Mouse (Mus musculus): ENCODE results near the gene Pias1. TPM values are rescaled to one million over a fixed set of nuclear protein-coding genes. Genes with fewer than 3 reads are reported as not detected.
A peak's percentile ranks its signal among the peaks of the same experiment; 100 is the strongest.

The Pias1 gene
- polyA plus RNA-seq, 1 experiment from 2014 or later, result 65.4 TPM

GRCm38 (mm10) chr9:62857216-62857615 is 130.5 kb downstream of the Pias1 start:
- DNase-seq, result no peak
- 86% methylated on average over 9 of the region's 9 CpGs for WGBS
- Histone ChIP-seq H3K27me3 (ENCODE audit: control insufficient read depth, insufficient read depth, low read length) (no peaks in the 10 kb centered on the region), H3K4me3 (replicated peaks; ENCODE audit: low read depth, low read length) (no peak overlapping the region), H3K27ac (replicated peaks; ENCODE audit: low read depth, low read length) (no peak overlapping the region), H3K9me3 (ENCODE audit: control insufficient read depth, low read length) (no peaks in the 10 kb centered on the region), H3K4me2 (ENCODE audit: low read length) (no peak overlapping the region), H3K9ac (replicated peaks; ENCODE audit: low read length) (no peak overlapping the region), H3K4me1 (ENCODE audit: control insufficient read depth, insufficient read depth, low read length) (peaks cover 4% of the 10 kb centered on the region), H3K36me3 (ENCODE audit: control insufficient read depth, insufficient read depth, low read length) (no peaks in the 10 kb centered on the region)
- ATAC-seq (ENCODE audit: low FRiP score, low TSS enrichment), result no peak

- Histone ChIP-seq H3K4me2 (ENCODE audit: low read length) (no peak overlapping the region), H3K4me1 (ENCODE audit: control insufficient read depth, insufficient read depth, low read length) (peaks cover 4% of the 10 kb centered on the region), H3K9ac (replicated peaks; ENCODE audit: low read length) (no peak overlapping the region), H3K4me3 (replicated peaks; ENCODE audit: low read depth, low read length) (no peak overlapping the region), H3K27ac (replicated peaks; ENCODE audit: low read depth, low read length) (no peak overlapping the region), H3K9me3 (ENCODE audit: control insufficient read depth, low read length) (no peaks in the 10 kb centered on the region), H3K27me3 (ENCODE audit: control insufficient read depth, insufficient read depth, low read length) (no peaks in the 10 kb centered on the region), H3K36me3 (ENCODE audit: control insufficient read depth, insufficient read depth, low read length) (no peaks in the 10 kb centered on the region)
- ATAC-seq (ENCODE audit: low FRiP score, low TSS enrichment) (no peak), DNase-seq (no peak)
- WGBS, result 62% methylated on average over 4 of the region's 4 CpGs
These were observed 133.2 kb downstream of the Pias1 start for GRCm38 (mm10) chr9:62854483-62854882.

- Histone ChIP-seq H3K4me1 (ENCODE audit: control insufficient read depth, insufficient read depth, low read length) (no peaks in the 10 kb centered on the region), H3K36me3 (ENCODE audit: control insufficient read depth, insufficient read depth, low read length) (no peaks in the 10 kb centered on the region), H3K9ac (replicated peaks; ENCODE audit: low read length) (no peak overlapping the region), H3K27me3 (ENCODE audit: control insufficient read depth, insufficient read depth, low read length) (no peaks in the 10 kb centered on the region), H3K9me3 (ENCODE audit: control insufficient read depth, low read length) (no peaks in the 10 kb centered on the region), H3K27ac (replicated peaks; ENCODE audit: low read depth, low read length) (no peak overlapping the region), H3K4me3 (replicated peaks; ENCODE audit: low read depth, low read length) (no peak overlapping the region), H3K4me2 (ENCODE audit: low read length) (no peak overlapping the region)
- DNase-seq (no peak), ATAC-seq (ENCODE audit: low FRiP score, low TSS enrichment) (no peak)
- 52% methylated on average over 2 of the region's 2 CpGs for WGBS
These were observed 136.2 kb downstream of the Pias1 start for GRCm38 (mm10) chr9:62851571-62851970.

GRCm38 (mm10) chr9:62848641-62849040 is 139.1 kb downstream of the Pias1 start:
- H3K36me3 ChIP-seq (ENCODE audit: control insufficient read depth, insufficient read depth, low read length), result no peaks in the 10 kb centered on the region
- WGBS, result 73% methylated on average over 3 of the region's 3 CpGs
- no peak overlapping the region for H3K27ac ChIP-seq (replicated peaks; ENCODE audit: low read depth, low read length)
- no peak overlapping the region for H3K9ac ChIP-seq (replicated peaks; ENCODE audit: low read length)
- H3K27me3 ChIP-seq (ENCODE audit: control insufficient read depth, insufficient read depth, low read length), result no peaks in the 10 kb centered on the region
- H3K4me1 ChIP-seq (ENCODE audit: control insufficient read depth, insufficient read depth, low read length), result no peaks in the 10 kb centered on the region
- DNase-seq (no peak), ATAC-seq (ENCODE audit: low FRiP score, low TSS enrichment) (no peak)
- H3K4me3 ChIP-seq (replicated peaks; ENCODE audit: low read depth, low read length), result no peak overlapping the region
- no peaks in the 10 kb centered on the region for H3K9me3 ChIP-seq (ENCODE audit: control insufficient read depth, low read length)
- no peak overlapping the region for H3K4me2 ChIP-seq (ENCODE audit: low read length)

GRCm38 (mm10) chr9:62847694-62848093 is 140.0 kb downstream of the Pias1 start:
- ATAC-seq (ENCODE audit: low FRiP score, low TSS enrichment), result no peak; the same call in 1 of the 2 replicates

GRCm38 (mm10) chr9:62844461-62844860 is 143.3 kb downstream of the Pias1 start:
- Histone ChIP-seq H3K4me2 (ENCODE audit: low read length) (no peak overlapping the region), H3K27ac (replicated peaks; ENCODE audit: low read depth, low read length) (no peak overlapping the region), H3K27me3 (ENCODE audit: control insufficient read depth, insufficient read depth, low read length) (no peaks in the 10 kb centered on the region), H3K4me1 (ENCODE audit: control insufficient read depth, insufficient read depth, low read length) (peaks cover 2% of the 10 kb centered on the region; the same call in 1 of the 2 replicates), H3K4me3 (replicated peaks; ENCODE audit: low read depth, low read length) (no peak overlapping the region), H3K36me3 (ENCODE audit: control insufficient read depth, insufficient read depth, low read length) (no peaks in the 10 kb centered on the region), H3K9ac (replicated peaks; ENCODE audit: low read length) (no peak overlapping the region), H3K9me3 (ENCODE audit: control insufficient read depth, low read length) (no peaks in the 10 kb centered on the region)
- ATAC-seq (ENCODE audit: low FRiP score, low TSS enrichment) (no peak), DNase-seq (no peak)
- WGBS, result 97% methylated on average over 5 of the region's 5 CpGs

More at GRCm38 (mm10) chr9:62847694-62848093, 140.0 kb downstream of the Pias1 start:
- Histone ChIP-seq H3K27me3 (ENCODE audit: control insufficient read depth, insufficient read depth, low read length) (no peaks in the 10 kb centered on the region), H3K36me3 (ENCODE audit: control insufficient read depth, insufficient read depth, low read length) (no peaks in the 10 kb centered on the region), H3K9me3 (ENCODE audit: control insufficient read depth, low read length) (no peaks in the 10 kb centered on the region), H3K27ac (replicated peaks; ENCODE audit: low read depth, low read length) (no peak overlapping the region), H3K4me2 (ENCODE audit: low read length) (no peak overlapping the region), H3K4me1 (ENCODE audit: control insufficient read depth, insufficient read depth, low read length) (no peaks in the 10 kb centered on the region), H3K4me3 (replicated peaks; ENCODE audit: low read depth, low read length) (no peak overlapping the region), H3K9ac (replicated peaks; ENCODE audit: low read length) (no peak overlapping the region)
- peak; percentile 88 for DNase-seq
- 5% methylated on average over 3 of the region's 3 CpGs for WGBS

GRCm38 (mm10) chr9:62843356-62844024 is 144.2 kb downstream of the Pias1 start:
- 82% methylated on average over 10 of the region's 10 CpGs for WGBS

GRCm38 (mm10) chr9:62839172-62839770 is 148.5 kb downstream of the Pias1 start:
- no peaks in the 10 kb centered on the region for H3K27me3 ChIP-seq (ENCODE audit: control insufficient read depth, insufficient read depth, low read length)
- 14% methylated on average over 14 of the region's 14 CpGs for WGBS
- DNase-seq (no peak), ATAC-seq (ENCODE audit: low FRiP score, low TSS enrichment) (no peak)
- H3K27ac ChIP-seq (replicated peaks; ENCODE audit: low read depth, low read length), result peak overlapping the region; percentile 61; the same call in 1 of the 2 replicates
- H3K9ac ChIP-seq (replicated peaks; ENCODE audit: low read length), result peak overlapping the region; percentile 75
- peaks cover 14% of the 10 kb centered on the region; the same call in 1 of the 2 replicates for H3K4me1 ChIP-seq (ENCODE audit: control insufficient read depth, insufficient read depth, low read length)
- peak overlapping the region; percentile 63 for H3K4me3 ChIP-seq (replicated peaks; ENCODE audit: low read depth, low read length)
- no peaks in the 10 kb centered on the region for H3K36me3 ChIP-seq (ENCODE audit: control insufficient read depth, insufficient read depth, low read length)
- peak overlapping the region; percentile 94 for H3K4me2 ChIP-seq (ENCODE audit: low read length)
- H3K9me3 ChIP-seq (ENCODE audit: control insufficient read depth, low read length), result no peaks in the 10 kb centered on the region

More at GRCm38 (mm10) chr9:62843356-62844024, 144.2 kb downstream of the Pias1 start:
- no peak overlapping the region for H3K9ac ChIP-seq (replicated peaks; ENCODE audit: low read length)
- ATAC-seq (ENCODE audit: low FRiP score, low TSS enrichment), result no peak
- H3K9me3 ChIP-seq (ENCODE audit: control insufficient read depth, low read length), result no peaks in the 10 kb centered on the region
- H3K36me3 ChIP-seq (ENCODE audit: control insufficient read depth, insufficient read depth, low read length), result no peaks in the 10 kb centered on the region
- H3K4me1 ChIP-seq (ENCODE audit: control insufficient read depth, insufficient read depth, low read length), result peaks cover 8% of the 10 kb centered on the region; the same call in 1 of the 2 replicates
- no peak overlapping the region for H3K27ac ChIP-seq (replicated peaks; ENCODE audit: low read depth, low read length)
- no peak overlapping the region for H3K4me2 ChIP-seq (ENCODE audit: low read length)
- no peaks in the 10 kb centered on the region for H3K27me3 ChIP-seq (ENCODE audit: control insufficient read depth, insufficient read depth, low read length)
- H3K4me3 ChIP-seq (replicated peaks; ENCODE audit: low read depth, low read length), result no peak overlapping the region
- no peak for DNase-seq

All from midbrain, embryonic 14.5 days (tissue).